Mouse (Mus musculus): Measurements from ENCODE around the gene Galntl6. TPM values are rescaled to one million over a fixed set of nuclear protein-coding genes. Genes with fewer than 3 reads are reported as not detected.

The Galntl6 gene
- polyA plus RNA-seq, 1 experiment from 2014 or later, result 21.3 TPM

- Histone ChIP-seq H3K27me3 (replicated peaks) (no peaks in the 10 kb centered on the region), H3K36me3 (no peaks in the 10 kb centered on the region), H3K4me3 (replicated peaks) (no peak overlapping the region), H3K4me1 (no peaks in the 10 kb centered on the region), H3K9ac (replicated peaks) (no peak overlapping the region), H3K4me2 (no peak overlapping the region), H3K9me3 (replicated peaks) (no peaks in the 10 kb centered on the region), H3K27ac (replicated peaks) (no peak overlapping the region)
- ATAC-seq (ENCODE audit: low FRiP score), result no peak
- WGBS, result 100% methylated on average over 1 of the region's 1 CpGs
These were observed 887.3 kb downstream of the Galntl6 start for GRCm38 (mm10) chr8:58025094-58025493.

DNA sequence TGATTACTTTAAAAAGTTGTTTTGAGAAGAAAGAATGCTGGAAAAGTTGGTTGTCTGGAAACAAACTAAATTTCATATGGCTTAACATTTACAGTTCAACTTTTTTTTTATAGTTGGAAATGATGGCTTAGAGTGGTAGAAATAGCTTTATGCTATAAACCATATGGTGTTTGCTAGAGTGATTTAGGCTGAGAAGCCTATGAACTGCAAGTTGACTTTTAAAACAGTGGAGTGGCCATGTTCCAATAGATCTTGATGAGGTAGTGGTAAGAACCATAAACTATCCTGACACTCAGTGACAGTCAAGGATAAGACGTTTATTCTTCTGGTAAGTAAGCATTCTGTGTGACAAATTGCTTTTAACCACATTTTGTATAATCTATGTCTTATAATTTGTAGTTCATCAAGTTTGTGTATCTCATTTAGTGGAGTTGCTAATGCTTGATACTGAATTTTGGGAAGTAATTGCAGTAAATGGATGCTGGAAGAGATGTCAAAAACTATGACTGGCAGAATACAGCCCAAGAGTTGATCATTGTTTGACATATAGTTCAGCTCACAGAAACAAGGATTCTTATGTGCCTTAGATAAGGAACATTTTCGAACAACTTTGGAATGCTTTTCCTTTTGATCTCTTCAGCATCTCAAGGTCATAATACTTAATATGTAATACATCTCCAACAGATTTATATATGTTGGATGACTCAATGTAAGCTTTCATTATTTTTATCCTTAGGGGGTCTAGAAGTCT is 888.8 kb downstream of the Galntl6 start:
- no peaks in the 10 kb centered on the region for H3K27me3 ChIP-seq (replicated peaks)
- no peaks in the 10 kb centered on the region for H3K4me1 ChIP-seq
- ATAC-seq (ENCODE audit: low FRiP score), result no peak
- H3K27ac ChIP-seq (replicated peaks), result no peak overlapping the region
- no peak overlapping the region for H3K4me3 ChIP-seq (replicated peaks)
- no peak overlapping the region for H3K4me2 ChIP-seq
- no peaks in the 10 kb centered on the region for H3K36me3 ChIP-seq
- no peak overlapping the region for H3K9ac ChIP-seq (replicated peaks)
- WGBS, result 65% methylated on average over 2 of the region's 2 CpGs
- H3K9me3 ChIP-seq (replicated peaks), result no peaks in the 10 kb centered on the region

- Histone ChIP-seq H3K36me3 (no peaks in the 10 kb centered on the region), H3K27ac (replicated peaks) (no peak overlapping the region), H3K4me3 (replicated peaks) (no peak overlapping the region), H3K4me1 (no peaks in the 10 kb centered on the region), H3K9ac (replicated peaks) (no peak overlapping the region), H3K9me3 (replicated peaks) (no peaks in the 10 kb centered on the region), H3K27me3 (replicated peaks) (no peaks in the 10 kb centered on the region), H3K4me2 (no peak overlapping the region)
- no peak for ATAC-seq (ENCODE audit: low FRiP score)
- 92% methylated on average over 1 of the region's 1 CpGs for WGBS
These were observed 922.8 kb downstream of the Galntl6 start for GRCm38 (mm10) chr8:57989428-57990171.

DNA sequence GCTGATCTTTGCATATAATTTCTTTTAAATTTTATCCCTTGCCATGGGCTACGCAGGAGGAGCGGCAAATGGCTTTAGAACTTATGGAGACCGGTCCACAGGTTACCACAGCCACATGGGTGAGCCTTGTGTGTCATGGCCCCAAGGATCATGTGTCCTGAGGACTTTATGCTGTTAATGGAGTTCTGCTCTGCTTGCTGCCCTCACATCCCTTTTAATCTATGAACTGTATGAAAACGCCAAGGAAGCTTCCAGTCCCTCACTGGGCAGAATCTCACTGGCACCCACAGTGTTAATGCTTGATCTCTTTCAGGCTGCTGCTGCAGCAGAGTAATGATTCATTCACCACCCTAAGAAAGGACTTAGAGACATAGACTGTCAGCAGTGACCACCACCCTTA is 935.1 kb downstream of the Galntl6 start:
- H3K9me3 ChIP-seq (replicated peaks), result no peaks in the 10 kb centered on the region
- H3K9ac ChIP-seq (replicated peaks), result no peak overlapping the region
- no peaks in the 10 kb centered on the region for H3K36me3 ChIP-seq
- no peaks in the 10 kb centered on the region for H3K4me1 ChIP-seq
- H3K27me3 ChIP-seq (replicated peaks), result no peaks in the 10 kb centered on the region
- no peak for ATAC-seq (ENCODE audit: low FRiP score)
- H3K27ac ChIP-seq (replicated peaks), result no peak overlapping the region
- 81% methylated on average over 4 of the region's 4 CpGs for WGBS
- H3K4me3 ChIP-seq (replicated peaks), result no peak overlapping the region
- H3K4me2 ChIP-seq, result no peak overlapping the region

DNA sequence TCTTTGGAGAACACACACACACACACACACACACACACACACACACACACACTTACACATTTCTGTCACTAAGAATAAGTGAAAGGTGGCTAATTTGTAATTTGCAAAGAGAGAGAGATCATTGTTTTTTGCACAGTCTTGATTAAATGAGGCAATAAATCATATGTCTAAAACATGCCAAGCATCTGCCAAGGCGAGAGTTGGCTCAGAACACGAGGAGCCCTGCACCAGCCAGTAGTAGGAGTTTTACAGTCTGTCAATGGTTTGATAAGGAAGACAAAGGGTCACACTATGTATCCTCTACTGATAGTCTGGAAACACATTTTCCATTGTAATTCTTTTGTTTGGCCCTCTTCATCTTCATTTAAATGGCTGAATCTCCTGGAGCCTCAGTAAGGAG is 938.3 kb downstream of the Galntl6 start:
- Histone ChIP-seq H3K27ac (replicated peaks) (no peak overlapping the region), H3K9me3 (replicated peaks) (no peaks in the 10 kb centered on the region), H3K4me2 (no peak overlapping the region), H3K27me3 (replicated peaks) (no peaks in the 10 kb centered on the region), H3K9ac (replicated peaks) (no peak overlapping the region), H3K4me3 (replicated peaks) (no peak overlapping the region), H3K36me3 (no peaks in the 10 kb centered on the region), H3K4me1 (no peaks in the 10 kb centered on the region)
- 32% methylated on average over 2 of the region's 2 CpGs for WGBS
- no peak for ATAC-seq (ENCODE audit: low FRiP score)

GRCm38 (mm10) chr8:57972832-57973231 is 939.6 kb downstream of the Galntl6 start:
- WGBS, result 46% methylated on average over 3 of the region's 3 CpGs
- H3K27ac ChIP-seq (replicated peaks), result no peak overlapping the region
- no peaks in the 10 kb centered on the region for H3K4me1 ChIP-seq
- H3K4me2 ChIP-seq, result no peak overlapping the region
- no peaks in the 10 kb centered on the region for H3K27me3 ChIP-seq (replicated peaks)
- no peak for ATAC-seq (ENCODE audit: low FRiP score)
- no peaks in the 10 kb centered on the region for H3K36me3 ChIP-seq
- H3K4me3 ChIP-seq (replicated peaks), result no peak overlapping the region
- no peak overlapping the region for H3K9ac ChIP-seq (replicated peaks)
- no peaks in the 10 kb centered on the region for H3K9me3 ChIP-seq (replicated peaks)

- Histone ChIP-seq H3K4me2 (no peak overlapping the region), H3K9me3 (replicated peaks) (no peaks in the 10 kb centered on the region), H3K4me1 (peaks cover 5% of the 10 kb centered on the region; the same call in 1 of the 2 replicates), H3K36me3 (no peaks in the 10 kb centered on the region), H3K27me3 (replicated peaks) (no peaks in the 10 kb centered on the region), H3K9ac (replicated peaks) (no peak overlapping the region), H3K4me3 (replicated peaks) (no peak overlapping the region), H3K27ac (replicated peaks) (no peak overlapping the region)
- no peak for ATAC-seq (ENCODE audit: low FRiP score)
- WGBS, result 17% methylated on average over 6 of the region's 6 CpGs
These were observed 945.8 kb downstream of the Galntl6 start for GRCm38 (mm10) chr8:57966676-57967075.

DNA sequence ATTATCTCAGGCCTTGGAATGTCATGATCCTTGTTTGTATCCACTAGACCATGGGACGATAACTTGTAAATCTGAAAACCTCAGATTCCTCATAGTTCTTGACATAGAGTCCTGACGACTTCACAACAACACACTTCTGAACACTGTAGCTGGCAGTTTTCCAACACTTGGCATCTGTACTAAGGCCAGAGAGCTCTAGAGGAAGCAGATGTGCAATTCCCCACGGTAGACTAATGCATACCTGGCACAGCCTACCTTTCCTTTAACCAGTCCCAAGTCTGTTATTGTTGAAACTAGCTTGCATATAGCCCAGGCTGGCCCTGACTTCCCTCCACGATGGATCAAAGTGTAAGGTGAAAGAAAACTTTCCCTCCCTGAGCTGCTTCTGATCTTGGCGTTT is 946.9 kb downstream of the Galntl6 start:
- Histone ChIP-seq H3K9me3 (replicated peaks) (no peaks in the 10 kb centered on the region), H3K27me3 (replicated peaks) (no peaks in the 10 kb centered on the region), H3K4me1 (peaks cover 5% of the 10 kb centered on the region; the same call in 1 of the 2 replicates), H3K27ac (replicated peaks) (no peak overlapping the region), H3K4me3 (replicated peaks) (no peak overlapping the region), H3K9ac (replicated peaks) (no peak overlapping the region), H3K4me2 (no peak overlapping the region), H3K36me3 (no peaks in the 10 kb centered on the region)
- 64% methylated on average over 5 of the region's 5 CpGs for whole genome bisulfite sequencing
- no peak for ATAC-seq (ENCODE audit: low FRiP score)

- H3K4me2 ChIP-seq, result no peak overlapping the region
- peaks cover 15% of the 10 kb centered on the region for H3K4me1 ChIP-seq
- no peaks in the 10 kb centered on the region for H3K36me3 ChIP-seq
- no peaks in the 10 kb centered on the region for H3K9me3 ChIP-seq (replicated peaks)
- WGBS, result 41% methylated on average over 12 of the region's 12 CpGs
- no peak overlapping the region for H3K4me3 ChIP-seq (replicated peaks)
- no peaks in the 10 kb centered on the region for H3K27me3 ChIP-seq (replicated peaks)
- peak; percentile 78; the same call in 1 of the 2 replicates for ATAC-seq (ENCODE audit: low FRiP score)
- H3K9ac ChIP-seq (replicated peaks), result no peak overlapping the region
- H3K27ac ChIP-seq (replicated peaks), result peak overlapping the region; percentile 28; the same call in 1 of the 2 replicates
These were observed 949.9 kb downstream of the Galntl6 start for GRCm38 (mm10) chr8:57962286-57963110.

- 51% methylated on average over 3 of the region's 3 CpGs for WGBS
These were observed 953.3 kb downstream of the Galntl6 start for GRCm38 (mm10) chr8:57959136-57959535.

GRCm38 (mm10) chr8:57958121-57958901 is 954.1 kb downstream of the Galntl6 start:
- Histone ChIP-seq H3K4me3 (replicated peaks) (no peak overlapping the region), H3K9ac (replicated peaks) (no peak overlapping the region), H3K4me1 (peaks cover 15% of the 10 kb centered on the region), H3K27ac (replicated peaks) (no peak overlapping the region), H3K4me2 (no peak overlapping the region), H3K9me3 (replicated peaks) (no peaks in the 10 kb centered on the region), H3K27me3 (replicated peaks) (no peaks in the 10 kb centered on the region), H3K36me3 (no peaks in the 10 kb centered on the region)
- no peak for ATAC-seq (ENCODE audit: low FRiP score)
- WGBS, result 42% methylated on average over 16 of the region's 16 CpGs

More at GRCm38 (mm10) chr8:57959136-57959535, 953.3 kb downstream of the Galntl6 start:
- H3K36me3 ChIP-seq, result no peaks in the 10 kb centered on the region
- H3K4me2 ChIP-seq, result no peak overlapping the region
- no peak overlapping the region for H3K27ac ChIP-seq (replicated peaks)
- H3K4me1 ChIP-seq, result peaks cover 15% of the 10 kb centered on the region
- no peak overlapping the region for H3K4me3 ChIP-seq (replicated peaks)
- no peaks in the 10 kb centered on the region for H3K9me3 ChIP-seq (replicated peaks)
- no peaks in the 10 kb centered on the region for H3K27me3 ChIP-seq (replicated peaks)
- H3K9ac ChIP-seq (replicated peaks), result no peak overlapping the region
- no peak for ATAC-seq (ENCODE audit: low FRiP score)
